Mouse (Mus musculus) liver, postnatal 0 days (tissue): ENCODE data around the gene Rasgef1b. TPM values are rescaled to one million over a fixed set of nuclear protein-coding genes. Genes with fewer than 3 reads are reported as not detected.

ENCODE experiments used
- ATAC-seq: fragments of 200-750 bp; cut with Nextera tagmentation; 2 replicates; pipeline ENCODE4 v1.8.0; 2017; ENCODE audit warnings: mild to moderate bottlenecking, moderate library complexity
- DNase-seq: peaks from one replicate; pipeline ENCODE4 v3.0.0-alpha.2; 2016
- H3K27ac ChIP-seq: fragments of 300-500 bp; sonication (generic); 2 replicates; pipeline ENCODE4 v1.5.1; 2014; ENCODE audit warnings: antibody characterized with exemption, moderate library complexity, mild to moderate bottlenecking, low read depth
- H3K27me3 ChIP-seq: fragments of 300-500 bp; sonication (generic); 2 replicates; pipeline ENCODE4 v1.6.1; 2014; ENCODE audit warnings: low read length, control low read depth, mixed read lengths; ENCODE audit not compliant: insufficient read depth
- H3K36me3 ChIP-seq: fragments of 300-500 bp; sonication (generic); replicated peaks from 2 replicates; pipeline ENCODE4 v1.6.1; 2014; ENCODE audit warnings: mild to moderate bottlenecking, control low read depth, low read length, moderate library complexity, mixed read lengths; ENCODE audit not compliant: insufficient read depth
- H3K4me1 ChIP-seq: fragments of 300-500 bp; sonication (generic); 2 replicates; pipeline ENCODE4 v1.6.1; 2014; ENCODE audit warnings: antibody characterized with exemption, mild to moderate bottlenecking, control low read depth; ENCODE audit not compliant: insufficient read depth
- H3K4me2 ChIP-seq: fragments of 300-500 bp; sonication (generic); 2 replicates; pipeline ENCODE4 v1.6.1; 2014; ENCODE audit warnings: low read depth, mild to moderate bottlenecking, low read length, moderate library complexity, mixed read lengths
- H3K4me3 ChIP-seq: fragments of 300-500 bp; sonication (generic); 2 replicates; pipeline ENCODE4 v1.5.1; 2014; ENCODE audit warnings: low read depth, low read length
- H3K9ac ChIP-seq: fragments of 300-500 bp; sonication (generic); replicated peaks from 2 replicates; pipeline ENCODE4 v1.6.1; 2014; ENCODE audit warnings: mild to moderate bottlenecking, moderate library complexity
- H3K9me3 ChIP-seq: fragments of 300-500 bp; sonication (generic); 2 replicates; pipeline ENCODE4 v1.6.1; 2016; ENCODE audit warnings: mild to moderate bottlenecking, control low read depth, low read length, mixed read lengths
- CTCF ChIP-seq: sonication (generic); IDR thresholded peaks from 2 replicates; pipeline ENCODE4 v1.5.1; 2016; ENCODE audit warnings: antibody characterized with exemption, low read depth
- EP300 ChIP-seq: IDR thresholded peaks from 2 replicates; pipeline ENCODE4 v1.6.1; 2016; ENCODE audit warnings: antibody characterized with exemption, low read depth, mild to moderate bottlenecking
- WGBS: fragments of 180-500 bp; shearing (Covaris S2); extraction: QIAGEN DNeasy Blood & Tissue Kit; methylation state at CpG from one replicate; pipeline ENCODE4 v1.1.7; 2014; ENCODE audit not compliant: insufficient replicate concordance; 5-methylcytosine and 5-hydroxymethylcytosine counted together
- polyA plus RNA-seq: library from polyadenylated mRNA; unstranded; fragments of >200 nt; fragmentation: Nextera tagmentation; extraction: Ambion mirVana; gene quantifications from 2 replicates; pipeline ENCODE4 v1.2.1, GENCODE M21; 2015

Gene Rasgef1b
- 9.1 and 11.8 TPM in 2 replicates for polyA plus RNA-seq

GRCm38 (mm10) chr5:99728649-99729212 lies at the start of gene Rasgef1b:
Rasgef1b (minus strand) TSS chr5:99729065.
- peaks cover 34% of the 10 kb centered on the region for H3K27me3 ChIP-seq
- no peak within 1 kb of the TSS for H3K27ac ChIP-seq
- H3K4me2 ChIP-seq, result peak within 1 kb of the TSS; percentile 98
- no peak for TF ChIP-seq EP300
- TF ChIP-seq CTCF, result no peak
- 0% methylated on average over 31 of the region's 53 CpGs for WGBS
- H3K4me1 ChIP-seq, result peaks cover 4% of the 10 kb centered on the region
- DNase-seq (peak; percentile 70), ATAC-seq (peak; percentile 62)
- peak within 1 kb of the TSS; percentile 56 for H3K4me3 ChIP-seq
- H3K9me3 ChIP-seq, result no peaks in the 10 kb centered on the region
- H3K36me3 ChIP-seq, result no peaks in the 10 kb centered on the region
- 0 out of 2 replicates have a peak within 1 kb of the TSS, but pooled peaks have one; percentile 30 for H3K9ac ChIP-seq

GRCm38 (mm10) chr5:99775342-99775741 lies 46.5 kb upstream of the Rasgef1b start:
- no peaks in the 10 kb centered on the region for H3K4me1 ChIP-seq
- WGBS, result 72% methylated on average over 16 of the region's 16 CpGs
- H3K9ac ChIP-seq, result no peak overlapping the region
- no peak for DNase-seq
- no peak overlapping the region for H3K27ac ChIP-seq
- no peaks in the 10 kb centered on the region for H3K9me3 ChIP-seq
- TF ChIP-seq EP300, result no peak
- no peak for TF ChIP-seq CTCF
- no peak overlapping the region for H3K4me2 ChIP-seq
- H3K27me3 ChIP-seq, result no peaks in the 10 kb centered on the region
- no peak overlapping the region for H3K4me3 ChIP-seq
- no peaks in the 10 kb centered on the region for H3K36me3 ChIP-seq
- no peak for ATAC-seq

- WGBS, result 76% methylated on average over 9 of the region's 9 CpGs
- H3K4me3 ChIP-seq, result no peak overlapping the region
- DNase-seq, result no peak
- H3K9ac ChIP-seq, result no peak overlapping the region
- TF ChIP-seq CTCF, result no peak
- no peak for TF ChIP-seq EP300
- no peak overlapping the region for H3K4me2 ChIP-seq
- no peaks in the 10 kb centered on the region for H3K36me3 ChIP-seq
- H3K9me3 ChIP-seq, result no peaks in the 10 kb centered on the region
- H3K27ac ChIP-seq, result no peak overlapping the region
- H3K27me3 ChIP-seq, result no peaks in the 10 kb centered on the region
- H3K4me1 ChIP-seq, result no peaks in the 10 kb centered on the region
- ATAC-seq, result no peak
Measured at GRCm38 (mm10) chr5:99773265-99773664, 44.4 kb upstream of the Rasgef1b start.

GRCm38 (mm10) chr5:99764246-99764645 lies 35.4 kb upstream of the Rasgef1b start:
- WGBS, result 76% methylated on average over 3 of the region's 3 CpGs

GRCm38 (mm10) chr5:99758859-99759258 lies 30.0 kb upstream of the Rasgef1b start:
- no peaks in the 10 kb centered on the region for H3K27me3 ChIP-seq
- H3K4me2 ChIP-seq, result no peak overlapping the region
- H3K4me3 ChIP-seq, result no peak overlapping the region
- H3K9ac ChIP-seq, result no peak overlapping the region
- DNase-seq, result no peak
- no peaks in the 10 kb centered on the region for H3K36me3 ChIP-seq
- TF ChIP-seq CTCF (no peak), EP300 (no peak)
- ATAC-seq, result no peak
- WGBS, result 72% methylated on average over 5 of the region's 5 CpGs
- no peaks in the 10 kb centered on the region for H3K9me3 ChIP-seq
- H3K27ac ChIP-seq, result no peak overlapping the region
- no peaks in the 10 kb centered on the region for H3K4me1 ChIP-seq

More at GRCm38 (mm10) chr5:99764246-99764645, 35.4 kb upstream of the Rasgef1b start:
- Histone ChIP-seq H3K27ac (no peak overlapping the region), H3K27me3 (no peaks in the 10 kb centered on the region), H3K9me3 (no peaks in the 10 kb centered on the region), H3K9ac (no peak overlapping the region), H3K4me3 (no peak overlapping the region), H3K4me1 (no peaks in the 10 kb centered on the region), H3K36me3 (no peaks in the 10 kb centered on the region), H3K4me2 (no peak overlapping the region)
- TF ChIP-seq CTCF, result no peak
- no peak for TF ChIP-seq EP300
- DNase-seq (no peak), ATAC-seq (no peak)

GRCm38 (mm10) chr5:99753843-99754242 lies 25.0 kb upstream of the Rasgef1b start:
- 77% methylated on average over 12 of the region's 12 CpGs for WGBS
- no peaks in the 10 kb centered on the region for H3K27me3 ChIP-seq
- no peak overlapping the region for H3K4me3 ChIP-seq
- no peaks in the 10 kb centered on the region for H3K4me1 ChIP-seq
- H3K27ac ChIP-seq, result no peak overlapping the region
- no peak overlapping the region for H3K4me2 ChIP-seq
- TF ChIP-seq CTCF, result no peak
- no peak for TF ChIP-seq EP300
- ATAC-seq (no peak), DNase-seq (no peak)
- no peaks in the 10 kb centered on the region for H3K36me3 ChIP-seq
- no peak overlapping the region for H3K9ac ChIP-seq
- H3K9me3 ChIP-seq, result no peaks in the 10 kb centered on the region
